Mouse (Mus musculus): ENCODE results near the gene Gpr68. TPM values are rescaled to one million over a fixed set of nuclear protein-coding genes. Genes with fewer than 3 reads are reported as not detected.

The Gpr68 gene
- 24.2 and 24.7 TPM in 2 replicates for polyA plus RNA-seq (2012; rRNA removed)

DNA sequence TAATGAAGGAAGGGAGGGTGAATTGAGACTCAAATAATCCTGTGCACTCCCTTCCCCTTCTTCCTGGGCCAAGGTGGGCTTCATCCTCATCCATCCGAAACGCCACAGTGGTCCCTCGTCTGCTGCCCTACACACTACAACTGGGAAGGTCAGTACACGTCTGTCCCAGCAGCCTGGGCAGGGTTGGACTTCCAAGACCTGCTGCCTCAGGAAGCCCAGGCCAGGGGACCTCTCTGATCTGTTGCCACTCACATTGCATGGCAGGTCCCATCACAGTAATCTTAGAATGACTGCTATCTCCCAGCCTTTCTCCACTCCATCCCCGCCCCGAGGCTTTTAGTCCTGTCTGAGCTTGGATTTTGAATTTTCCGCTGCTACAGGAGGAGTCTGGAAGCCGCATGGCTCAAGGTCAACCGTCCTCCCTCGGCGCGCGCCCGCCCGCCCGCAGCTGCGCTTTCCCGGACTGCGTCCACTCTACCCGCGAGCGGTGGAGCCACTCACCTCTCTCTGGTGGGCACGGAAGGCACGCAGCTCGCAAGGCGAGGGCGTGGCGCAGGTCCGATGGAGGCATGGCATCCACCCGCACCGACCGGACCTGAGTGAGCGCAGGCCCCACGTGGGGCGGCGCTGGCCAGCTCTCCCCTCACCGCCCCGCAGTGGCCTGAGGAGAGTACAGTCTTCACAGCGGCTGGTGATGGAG is at the start of gene Gpr68:
TSS of gene Gpr68 (minus strand) at position 601 of the 700 bp plus-strand sequence.
- Histone ChIP-seq H3K27ac (ENCODE audit: insufficient read depth, low read length) (peak within 1 kb of the TSS; percentile 63), H3K4me3 (replicated peaks; ENCODE audit: insufficient read depth, low read depth, low read length) (peak within 1 kb of the TSS; percentile 72), H3K4me1 (ENCODE audit: control insufficient read depth, insufficient read depth, low read length) (peaks cover 33% of the 10 kb centered on the region), H3K27me3 (ENCODE audit: control insufficient read depth, insufficient read depth, low read length) (no peaks in the 10 kb centered on the region)
- peak; percentile 70 to 74 for DNase-seq
- TF ChIP-seq POLR2A (IDR thresholded peaks at IDR 0.05; ENCODE audit: borderline replicate concordance, insufficient read depth, low read length) (0 out of 2 replicates have a peak, but pooled peaks have one; percentile 22), CTCF (IDR thresholded peaks at IDR 0.05; ENCODE audit: borderline replicate concordance, insufficient read depth, low read depth, low read length) (no peak)
- 6% methylated on average over 39 of the region's 39 CpGs for WGBS

DNA sequence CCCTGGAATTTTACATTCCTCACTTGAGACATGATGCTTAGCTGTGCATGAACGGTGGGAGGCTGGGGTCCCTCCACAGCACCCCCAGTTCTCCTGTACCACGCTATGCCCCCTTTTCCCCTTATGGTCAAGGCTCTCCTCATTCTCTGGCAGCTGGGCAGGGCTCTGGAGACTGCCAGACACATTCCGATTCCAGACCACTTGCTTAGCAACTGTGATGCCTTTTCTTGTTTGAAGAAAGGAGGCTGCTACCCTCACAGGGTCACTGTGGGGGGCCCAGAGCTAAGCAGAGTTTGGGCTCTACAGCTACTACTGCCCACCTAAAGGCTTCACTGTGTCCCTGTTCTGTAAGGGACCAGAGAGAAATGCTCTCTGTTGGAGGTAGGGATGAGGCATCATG is 49.3 kb upstream of the Gpr68 start:
- WGBS, result 53% methylated on average over 3 of the region's 3 CpGs
- peaks cover 9% of the 10 kb centered on the region for H3K4me1 ChIP-seq (ENCODE audit: control insufficient read depth, insufficient read depth, low read length)
- no peaks in the 10 kb centered on the region for H3K27me3 ChIP-seq (ENCODE audit: control insufficient read depth, insufficient read depth, low read length)
- no peak for TF ChIP-seq CTCF (IDR thresholded peaks at IDR 0.05; ENCODE audit: borderline replicate concordance, insufficient read depth, low read depth, low read length)
- TF ChIP-seq POLR2A (IDR thresholded peaks at IDR 0.05; ENCODE audit: borderline replicate concordance, insufficient read depth, low read length), result no peak
- no peak overlapping the region for H3K4me3 ChIP-seq (replicated peaks; ENCODE audit: insufficient read depth, low read depth, low read length)
- no peak overlapping the region for H3K27ac ChIP-seq (ENCODE audit: insufficient read depth, low read length)
- no peak for DNase-seq

- Histone ChIP-seq H3K27me3 (ENCODE audit: control insufficient read depth, insufficient read depth, low read length) (no peaks in the 10 kb centered on the region), H3K4me1 (ENCODE audit: control insufficient read depth, insufficient read depth, low read length) (peaks cover 9% of the 10 kb centered on the region), H3K4me3 (replicated peaks; ENCODE audit: insufficient read depth, low read depth, low read length) (no peak overlapping the region), H3K27ac (ENCODE audit: insufficient read depth, low read length) (no peak overlapping the region)
- TF ChIP-seq CTCF (IDR thresholded peaks at IDR 0.05; ENCODE audit: borderline replicate concordance, insufficient read depth, low read depth, low read length), result no peak
- no peak for TF ChIP-seq POLR2A (IDR thresholded peaks at IDR 0.05; ENCODE audit: borderline replicate concordance, insufficient read depth, low read length)
- 70% methylated on average over 4 of the region's 4 CpGs for WGBS
- no peak for DNase-seq
These were observed 48.8 kb upstream of the Gpr68 start for GRCm38 (mm10) chr12:100956825-100957224.

- H3K4me1 ChIP-seq (ENCODE audit: control insufficient read depth, insufficient read depth, low read length), result peaks cover 9% of the 10 kb centered on the region
- no peak overlapping the region for H3K4me3 ChIP-seq (replicated peaks; ENCODE audit: insufficient read depth, low read depth, low read length)
- TF ChIP-seq CTCF (IDR thresholded peaks at IDR 0.05; ENCODE audit: borderline replicate concordance, insufficient read depth, low read depth, low read length), result no peak
- no peak for TF ChIP-seq POLR2A (IDR thresholded peaks at IDR 0.05; ENCODE audit: borderline replicate concordance, insufficient read depth, low read length)
- no peaks in the 10 kb centered on the region for H3K27me3 ChIP-seq (ENCODE audit: control insufficient read depth, insufficient read depth, low read length)
- WGBS, result 96% methylated on average over 2 of the region's 2 CpGs
- H3K27ac ChIP-seq (ENCODE audit: insufficient read depth, low read length), result no peak overlapping the region
- DNase-seq, result no peak
These were observed 48.0 kb upstream of the Gpr68 start for GRCm38 (mm10) chr12:100956028-100956427.

DNA sequence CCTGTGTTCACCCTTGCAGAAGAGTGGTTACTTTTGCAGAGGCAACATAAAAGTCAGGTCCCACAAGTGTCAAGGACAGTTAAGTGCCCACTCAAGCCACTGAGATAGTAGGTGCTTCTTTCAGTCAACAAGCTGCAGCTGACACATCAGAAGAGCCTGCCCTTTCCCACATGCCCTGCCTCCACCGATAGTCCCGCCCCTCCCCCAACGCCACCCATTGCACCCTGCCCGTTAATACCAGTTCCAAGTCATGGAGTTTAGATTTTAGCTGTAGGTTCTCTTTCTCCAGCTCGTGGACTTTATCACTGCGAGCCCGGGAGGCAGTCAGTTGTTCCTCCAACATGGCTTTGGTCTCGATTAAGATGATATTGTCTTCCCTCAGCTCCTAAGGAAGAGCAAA is 45.9 kb upstream of the Gpr68 start:
- no peak for TF ChIP-seq POLR2A (IDR thresholded peaks at IDR 0.05; ENCODE audit: borderline replicate concordance, insufficient read depth, low read length)
- TF ChIP-seq CTCF (IDR thresholded peaks at IDR 0.05; ENCODE audit: borderline replicate concordance, insufficient read depth, low read depth, low read length), result no peak
- no peak for DNase-seq
- 69% methylated on average over 8 of the region's 8 CpGs for WGBS
- Histone ChIP-seq H3K4me3 (replicated peaks; ENCODE audit: insufficient read depth, low read depth, low read length) (no peak overlapping the region), H3K4me1 (ENCODE audit: control insufficient read depth, insufficient read depth, low read length) (peaks cover 9% of the 10 kb centered on the region), H3K27ac (ENCODE audit: insufficient read depth, low read length) (no peak overlapping the region), H3K27me3 (ENCODE audit: control insufficient read depth, insufficient read depth, low read length) (no peaks in the 10 kb centered on the region)

DNA sequence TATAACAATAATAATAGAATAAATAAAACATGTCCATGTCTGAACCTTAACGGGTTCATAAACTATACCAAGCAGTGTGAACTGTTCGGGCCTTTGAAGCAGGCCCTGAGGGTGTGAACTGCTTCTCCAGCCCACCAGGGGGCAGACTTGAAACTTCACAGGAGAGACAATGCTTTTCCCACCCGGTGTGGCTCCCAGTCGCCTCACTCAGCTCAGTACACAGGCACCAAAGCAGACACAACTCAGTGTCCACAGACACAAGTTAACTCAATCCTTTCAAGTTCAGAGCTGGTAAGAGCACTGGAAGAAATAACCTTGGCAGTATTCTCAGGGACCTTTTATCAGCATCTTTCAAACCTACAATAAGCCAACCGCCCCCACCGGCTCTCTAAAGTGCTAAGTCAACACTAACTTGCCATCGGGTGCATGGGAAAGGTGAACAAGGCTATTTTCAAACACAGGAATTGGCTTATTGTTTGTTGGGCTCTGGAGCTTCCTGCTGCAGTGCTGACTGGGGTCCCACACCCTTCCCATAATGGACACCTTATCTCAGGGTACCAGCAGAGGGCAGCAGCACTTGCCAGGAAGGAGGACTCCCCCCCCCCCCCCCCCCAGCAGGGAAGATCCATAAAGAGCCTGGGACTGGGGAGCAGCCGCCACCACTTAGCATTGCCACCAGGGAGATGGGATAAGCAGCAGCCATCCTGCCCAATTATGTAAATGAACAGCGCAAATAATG is 44.4 kb upstream of the Gpr68 start:
- TF ChIP-seq POLR2A (IDR thresholded peaks at IDR 0.05; ENCODE audit: borderline replicate concordance, insufficient read depth, low read length) (no peak), CTCF (IDR thresholded peaks at IDR 0.05; ENCODE audit: borderline replicate concordance, insufficient read depth, low read depth, low read length) (peak; percentile 70; the same call in 1 of the 2 replicates)
- no peak overlapping the region for H3K4me3 ChIP-seq (replicated peaks; ENCODE audit: insufficient read depth, low read depth, low read length)
- H3K27ac ChIP-seq (ENCODE audit: insufficient read depth, low read length), result no peak overlapping the region
- H3K4me1 ChIP-seq (ENCODE audit: control insufficient read depth, insufficient read depth, low read length), result no peaks in the 10 kb centered on the region
- WGBS, result 33% methylated on average over 9 of the region's 9 CpGs
- DNase-seq, result peak; percentile 60
- no peaks in the 10 kb centered on the region for H3K27me3 ChIP-seq (ENCODE audit: control insufficient read depth, insufficient read depth, low read length)

- no peak for TF ChIP-seq POLR2A (IDR thresholded peaks at IDR 0.05; ENCODE audit: borderline replicate concordance, insufficient read depth, low read length)
- no peak for TF ChIP-seq CTCF (IDR thresholded peaks at IDR 0.05; ENCODE audit: borderline replicate concordance, insufficient read depth, low read depth, low read length)
- Histone ChIP-seq H3K27ac (ENCODE audit: insufficient read depth, low read length) (no peak overlapping the region), H3K4me3 (replicated peaks; ENCODE audit: insufficient read depth, low read depth, low read length) (no peak overlapping the region), H3K4me1 (ENCODE audit: control insufficient read depth, insufficient read depth, low read length) (peaks cover 14% of the 10 kb centered on the region; the same call in 1 of the 2 replicates), H3K27me3 (ENCODE audit: control insufficient read depth, insufficient read depth, low read length) (no peaks in the 10 kb centered on the region)
- no peak for DNase-seq
- 89% methylated on average over 5 of the region's 5 CpGs for WGBS
These were observed 41.1 kb upstream of the Gpr68 start for GRCm38 (mm10) chr12:100949146-100949545.

All from cerebellum, adult 2 months (tissue).